In genomic region chr17:25221821-25222503, GRCm38 (mm10) we compare ENCODE assay signal across 7 mouse cellular contexts. TPM values are rescaled to one million over a fixed set of nuclear protein-coding genes. Genes with fewer than 3 reads are reported as not detected.
DNase-seq lines count a peak whose midpoint lies in the region; ATAC-seq and TF ChIP-seq lines count a peak whose summit lies in the region.

No protein-coding gene starts in this region.

- peak overlapping the region; percentile 77 for H3K4me2 ChIP-seq in hindbrain, embryonic 15.5 days

- H3K9ac ChIP-seq in hindbrain, embryonic 15.5 days: peak overlapping the region; percentile 44

- TF ChIP-seq POLR2A in bone marrow macrophage, adult 2 months (IDR thresholded peaks at IDR 0.05; ENCODE audit: borderline replicate concordance, low read depth, low read length): no peak
- TF ChIP-seq POLR2A in embryonic fibroblast, embryonic 13.5 days (IDR thresholded peaks at IDR 0.05; ENCODE audit: low read depth, low read length): peak; percentile 54

- peak; percentile 67 for DNase-seq in Muller cell, postnatal 12 days (ENCODE audit: inconsistent ontology term)
- peak; percentile 60 for DNase-seq in left cerebral cortex, postnatal 4 days
- peak; percentile 39 for DNase-seq in mesoderm, embryonic 11.5 days (ENCODE audit: low read depth, low spot score)
- DNase-seq in spleen, postnatal 14 days (ENCODE audit: low spot score in 2 of 2): peak; percentile 48 to 56

- WGBS in hindbrain, embryonic 15.5 days: 2% methylated on average over 19 of the region's 30 CpGs

- ATAC-seq in hindbrain, embryonic 15.5 days (ENCODE audit: low FRiP score, low read depth): peak; percentile 92

- no peak for TF ChIP-seq CTCF in bone marrow macrophage, adult 2 months (IDR thresholded peaks at IDR 0.05; ENCODE audit: low read depth, low read length)
- TF ChIP-seq CTCF in embryonic fibroblast, embryonic 13.5 days (IDR thresholded peaks at IDR 0.05; ENCODE audit: borderline replicate concordance, insufficient read depth, low read length): no peak

- H3K4me3 ChIP-seq in bone marrow macrophage, adult 2 months (ENCODE audit: insufficient read depth, low read length): peak overlapping the region; percentile 35
- peak overlapping the region; percentile 41 for H3K4me3 ChIP-seq in embryonic fibroblast, embryonic 13.5 days (ENCODE audit: insufficient read depth, low read length)
- H3K4me3 ChIP-seq in hindbrain, embryonic 15.5 days: peak overlapping the region; percentile 42

- H3K9me3 ChIP-seq in hindbrain, embryonic 15.5 days: no peaks in the 10 kb centered on the region

- H3K36me3 ChIP-seq in hindbrain, embryonic 15.5 days: peaks cover 4% of the 10 kb centered on the region; the same call in 1 of the 2 replicates

- intact Hi-C loops in left cerebral cortex, postnatal 4 days (cut with DNase I): no loop called here

- peaks cover 20% of the 10 kb centered on the region for H3K4me1 ChIP-seq in bone marrow macrophage, adult 2 months (ENCODE audit: control insufficient read depth, insufficient read depth, low read length)
- H3K4me1 ChIP-seq in embryonic fibroblast, embryonic 13.5 days (ENCODE audit: control insufficient read depth, insufficient read depth, low read length): peaks cover 18% of the 10 kb centered on the region
- H3K4me1 ChIP-seq in hindbrain, embryonic 15.5 days (replicated peaks): peaks cover 19% of the 10 kb centered on the region

- H3K27ac ChIP-seq in bone marrow macrophage, adult 2 months (ENCODE audit: insufficient read depth, low read depth, low read length): no peak overlapping the region
- H3K27ac ChIP-seq in embryonic fibroblast, embryonic 13.5 days (ENCODE audit: insufficient read depth, low read length): peak overlapping the region; percentile 6; the same call in 1 of the 2 replicates
- H3K27ac ChIP-seq in hindbrain, embryonic 15.5 days (replicated peaks): peak overlapping the region; percentile 78

- no peaks in the 10 kb centered on the region for H3K27me3 ChIP-seq in hindbrain, embryonic 15.5 days

RNA-seq across cellular contexts. Expression of gene Gnptg, which starts 18.0 kb away (rescaled TPM):
- 40.5 and 40.8 TPM in 2 replicates for polyA plus RNA-seq in bone marrow macrophage, adult 2 months (2012; ENCODE audit: insufficient read depth, insufficient read length, missing spikeins)
- 13.9 and 16.1 TPM in 2 replicates for polyA plus RNA-seq in embryonic fibroblast, embryonic 13.5 days (2011; ENCODE audit: insufficient read length, low read depth, missing spikeins)
- polyA plus RNA-seq in hindbrain, embryonic 15.5 days (2015; fragmentation: Nextera tagmentation; extraction: Ambion mirVana): 104 and 107 TPM in 2 replicates
- total RNA-seq in left cerebral cortex, postnatal 4 days (2021): 10 to 100 TPM; 54.6 to 56.0 TPM

RNA-seq across cellular contexts. Expression of gene Tsr3, which starts 18.0 kb away (rescaled TPM):
- polyA plus RNA-seq in bone marrow macrophage, adult 2 months (2012; ENCODE audit: insufficient read depth, insufficient read length, missing spikeins): 19.6 and 19.7 TPM in 2 replicates
- polyA plus RNA-seq in embryonic fibroblast, embryonic 13.5 days (2011; ENCODE audit: insufficient read length, low read depth, missing spikeins): 17.9 and 19.8 TPM in 2 replicates
- polyA plus RNA-seq in hindbrain, embryonic 15.5 days (2015; fragmentation: Nextera tagmentation; extraction: Ambion mirVana): 60.2 and 61.4 TPM in 2 replicates
- total RNA-seq in left cerebral cortex, postnatal 4 days (2021): 10 to 100 TPM; 29.7 to 33.8 TPM

RNA-seq across cellular contexts. Expression of gene Unkl, which starts 33.8 kb away (rescaled TPM):
- 10.2 and 12.6 TPM in 2 replicates for polyA plus RNA-seq in bone marrow macrophage, adult 2 months (2012; ENCODE audit: insufficient read depth, insufficient read length, missing spikeins)
- 10.1 and 12.3 TPM in 2 replicates for polyA plus RNA-seq in embryonic fibroblast, embryonic 13.5 days (2011; ENCODE audit: insufficient read length, low read depth, missing spikeins)
- polyA plus RNA-seq in hindbrain, embryonic 15.5 days (2015; fragmentation: Nextera tagmentation; extraction: Ambion mirVana): 15.1 and 16.2 TPM in 2 replicates
- total RNA-seq in left cerebral cortex, postnatal 4 days (2021): 10 to 100 TPM; 23.5 to 26.9 TPM

RNA-seq across cellular contexts. Expression of gene Baiap3, which starts 34.2 kb away (rescaled TPM):
- polyA plus RNA-seq in bone marrow macrophage, adult 2 months (2012; ENCODE audit: insufficient read depth, insufficient read length, missing spikeins): not detected in 2 replicates
- polyA plus RNA-seq in embryonic fibroblast, embryonic 13.5 days (2011; ENCODE audit: insufficient read length, low read depth, missing spikeins): not detected in 2 replicates
- 19.6 and 20.4 TPM in 2 replicates for polyA plus RNA-seq in hindbrain, embryonic 15.5 days (2015; fragmentation: Nextera tagmentation; extraction: Ambion mirVana)
- 10 to 100 TPM in 1 of 2 experiments, 1 to 10 TPM in 1; 5.2 to 24.2 TPM for total RNA-seq in left cerebral cortex, postnatal 4 days (2021)

RNA-seq across cellular contexts. Expression of gene BC003965, which starts 37.6 kb away (rescaled TPM):
- polyA plus RNA-seq in bone marrow macrophage, adult 2 months (2012; ENCODE audit: insufficient read depth, insufficient read length, missing spikeins): 9.0 and 10.8 TPM in 2 replicates
- polyA plus RNA-seq in embryonic fibroblast, embryonic 13.5 days (2011; ENCODE audit: insufficient read length, low read depth, missing spikeins): 12.3 and 12.6 TPM in 2 replicates
- 31.1 and 31.5 TPM in 2 replicates for polyA plus RNA-seq in hindbrain, embryonic 15.5 days (2015; fragmentation: Nextera tagmentation; extraction: Ambion mirVana)
- 10 to 100 TPM; 16.8 to 18.6 TPM for total RNA-seq in left cerebral cortex, postnatal 4 days (2021)
